26 mouse cellular contexts compared by ENCODE assay signal in genomic region chr13:43775427-43775733, GRCm38 (mm10). TPM values are rescaled to one million over a fixed set of nuclear protein-coding genes. Genes with fewer than 3 reads are reported as not detected.
DNase-seq lines count a peak whose midpoint lies in the region; ATAC-seq and TF ChIP-seq lines count a peak whose summit lies in the region.
"Had no signal": no experiment of that assay in that cellular context is flagged by ENCODE, and none has a peak within 500 bp of the region (broad histone marks: within the 10 kb centered on the region; RNA-seq: fewer than 3 reads in every experiment).

No protein-coding gene starts in this region.

- TF ChIP-seq POLR2A in myocyte (IDR thresholded peaks at IDR 0.05; ENCODE audit: insufficient read length, low read depth): no peak

- H3K4me2 ChIP-seq in myocyte (ENCODE audit: low read depth): peak overlapping the region; percentile 74
- H3K4me2 ChIP-seq: embryonic facial prominence, embryonic 13.5 days; forebrain, embryonic 12.5 days; forebrain, embryonic 15.5 days; heart, embryonic 13.5 days; hindbrain, embryonic 12.5 days; hindbrain, embryonic 15.5 days; intestine, embryonic 15.5 days had no signal

- no peaks in the 10 kb centered on the region for H3K36me3 ChIP-seq in myocyte (ENCODE audit: control insufficient read depth, insufficient read depth)
- H3K36me3 ChIP-seq: embryonic facial prominence, embryonic 10.5 days; embryonic facial prominence, embryonic 13.5 days; forebrain, embryonic 12.5 days; forebrain, embryonic 15.5 days; heart, embryonic 10.5 days; heart, embryonic 13.5 days; hindbrain, embryonic 12.5 days; hindbrain, embryonic 15.5 days; intestine, embryonic 15.5 days had no signal

- peak; percentile 42 for ATAC-seq in CD4-positive, CD25-positive, alpha-beta regulatory T cell, adult 4 months
- ATAC-seq in granulocyte monocyte progenitor cell, adult 5-6 weeks (replicated peaks; ENCODE audit: poor library complexity, severe bottlenecking): 0 out of 2 replicates have a peak, but pooled peaks have one; percentile 21
- ATAC-seq: intestine, embryonic 15.5 days had no signal

- no peaks in the 10 kb centered on the region for H3K79me2 ChIP-seq in myocyte (ENCODE audit: control insufficient read depth, insufficient read depth)

- DNase-seq in adrenal gland, adult 18-20 months (ENCODE audit: low spot score in 2 of 2): no peak
- DNase-seq in T-cell, adult 2 months (ENCODE audit: low spot score): no peak
- no peak for DNase-seq in layer of hippocampus, adult 8-10 months (ENCODE audit: low spot score in 2 of 2)
- DNase-seq: adrenal gland, postnatal 10 days; adrenal gland, postnatal 36 days; cerebellum, adult 2 months; cerebellum, adult 9-11 months; cerebellum, postnatal 25 days; embryo, embryonic 11 days; gastrocnemius, postnatal 25 days; heart, adult 2 months; heart, postnatal 14 days had no signal

- H3K27me3 ChIP-seq in myocyte (ENCODE audit: control insufficient read depth, insufficient read depth, insufficient read length): no peaks in the 10 kb centered on the region
- H3K27me3 ChIP-seq: forebrain, embryonic 15.5 days; heart, embryonic 13.5 days; hindbrain, embryonic 12.5 days; hindbrain, embryonic 15.5 days; intestine, embryonic 15.5 days had no signal

- H3ac ChIP-seq in myocyte (ENCODE audit: control insufficient read depth, insufficient read length): no peak overlapping the region

- no peak overlapping the region for H3K4me3 ChIP-seq in myocyte
- H3K4me3 ChIP-seq: embryonic facial prominence, embryonic 10.5 days; embryonic facial prominence, embryonic 13.5 days; erythroblast, embryonic 14.5 days; forebrain, embryonic 12.5 days; forebrain, embryonic 15.5 days; heart, adult 2 months; heart, embryonic 10.5 days; heart, embryonic 13.5 days; hindbrain, embryonic 12.5 days; hindbrain, embryonic 15.5 days; intestine, embryonic 15.5 days had no signal

TF ChIP-seq in myocyte, 11 proteins besides CTCF, POLR2A, EP300 and RAD21:
- no peak for TF ChIP-seq MAX (IDR thresholded peaks at IDR 0.05; ENCODE audit: low read depth)
- TF ChIP-seq USF1 (IDR thresholded peaks at IDR 0.05; ENCODE audit: low read depth): no peak
- no peak for TF ChIP-seq TCF12 (IDR thresholded peaks at IDR 0.05; ENCODE audit: insufficient read depth, poor library complexity, severe bottlenecking)
- TF ChIP-seq CEBPB (IDR thresholded peaks at IDR 0.05; ENCODE audit: insufficient read depth, poor library complexity, severe bottlenecking): no peak
- no peak for TF ChIP-seq TCF3 (IDR thresholded peaks at IDR 0.05; ENCODE audit: insufficient read length, low read depth)
- no peak for TF ChIP-seq REST (IDR thresholded peaks at IDR 0.05; ENCODE audit: insufficient read depth, insufficient read length)
- TF ChIP-seq E2F4 (IDR thresholded peaks at IDR 0.05; ENCODE audit: insufficient read depth): no peak
- no peak for TF ChIP-seq MYOD1 (IDR thresholded peaks at IDR 0.05; ENCODE audit: control insufficient read depth in 1 of 3, insufficient read length in 2 of 3, low read depth in 2 of 3)
- TF ChIP-seq POLR2AphosphoS2 (IDR thresholded peaks at IDR 0.05; ENCODE audit: insufficient read length, low read depth): no peak
- no peak for TF ChIP-seq MYOG (IDR thresholded peaks at IDR 0.05; ENCODE audit: control insufficient read depth in 1 of 3, insufficient read depth in 1 of 3, insufficient read length in 2 of 3, low read depth in 2 of 3)
- no peak for TF ChIP-seq SRF (IDR thresholded peaks at IDR 0.05; ENCODE audit: control insufficient read depth, insufficient read length, low read depth)
TF ChIP-seq in myocyte: peak in this region for 0.

RNA-seq across cellular contexts. Expression of gene Cd83, which starts 9.2 kb away (rescaled TPM):
- 100 to 1,000 TPM; 294 to 385 TPM for polyA plus RNA-seq in CD4-positive, CD25-positive, alpha-beta regulatory T cell, adult 4 months (2017; shearing (Covaris generic))
- not detected in 2 replicates for total RNA-seq in granulocyte monocyte progenitor cell, adult 5-6 weeks (2014; fragmentation: Nextera tagmentation)
- total RNA-seq in granulocyte monocyte progenitor cell, adult 5-6 weeks (2017): 0.43 TPM in 1 of 2 replicates, not detected in the other
- polyA plus RNA-seq in myocyte (2012; fragmentation: generic; extraction: Trizol): not detected
- 1 to 10 TPM; 2.3 to 5.2 TPM for total RNA-seq in adrenal gland, adult 18-20 months (2021)
- total RNA-seq in layer of hippocampus, adult 8-10 months (2022): 10 to 100 TPM in 2 of 4 experiments, 1 to 10 TPM in 2; 7.6 to 21.2 (median 13.4) TPM
- total RNA-seq: MEL had no signal
- polyA plus RNA-seq: erythroblast, embryonic 14.5 days had no signal
